Mouse (Mus musculus) 416B (cell line): ENCODE measurements at regions not wholly inside any gene's neighbourhood (a gene's known extent, or its start where the extent isn't known, plus 50 kb on each side); places are given as distances from the start of the nearest gene placed in this dataset.

ENCODE experiments used
- DNase-seq: peaks from one replicate; pipeline ENCODE4 v3.0.0; 2011; ENCODE audit warnings: low read depth

DNA sequence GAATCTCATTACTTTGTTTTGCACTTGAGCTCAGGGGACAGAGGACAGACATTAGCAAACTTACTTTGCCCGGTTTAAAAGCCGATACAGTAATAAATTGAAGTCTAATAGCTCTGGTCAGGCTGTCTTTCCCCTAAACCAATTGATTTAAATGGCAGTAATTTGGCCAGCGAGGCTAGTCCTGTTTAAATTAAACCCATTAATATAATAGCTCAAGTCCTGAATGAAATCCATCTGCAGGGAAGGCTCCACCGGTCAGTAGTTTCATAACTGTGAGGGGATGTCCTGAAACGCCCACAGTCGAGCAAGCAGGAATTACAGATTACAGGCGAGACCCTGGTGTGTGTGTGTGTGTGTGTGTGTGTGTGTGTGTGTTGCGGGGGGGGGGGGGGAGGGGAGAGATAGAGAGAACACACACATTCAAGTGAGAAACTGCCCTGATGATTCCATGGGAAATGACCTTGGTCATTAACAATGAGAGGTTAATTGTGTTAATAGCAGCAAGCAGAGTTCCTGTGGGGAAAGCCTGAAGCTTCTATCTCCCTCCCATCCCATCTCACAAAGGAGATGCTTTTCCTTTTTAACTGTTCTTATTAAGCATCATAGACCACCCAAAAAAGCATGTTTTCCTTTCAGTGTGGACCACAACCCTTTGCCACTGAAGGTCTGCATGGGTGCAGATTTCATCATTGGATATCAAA, 294.0 kb upstream of the Tle4 start:
- DNase-seq = no peak

DNA sequence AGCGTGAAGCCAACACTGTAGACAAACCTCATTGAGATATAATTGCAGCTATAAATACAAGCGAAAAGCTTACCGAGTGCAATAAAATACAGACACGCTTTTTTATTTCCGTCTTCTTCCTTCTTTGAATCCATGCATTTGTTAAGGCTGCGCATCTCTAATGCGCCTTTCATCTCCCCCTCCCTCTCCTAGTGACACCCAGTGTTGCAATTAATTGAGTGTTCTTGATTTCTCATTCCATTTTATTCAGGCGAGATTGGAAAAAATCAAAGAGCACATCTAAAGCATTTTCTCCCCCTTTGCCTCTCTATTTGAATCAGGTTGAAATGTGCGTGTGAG, 293.2 kb upstream of the Tle4 start:
- no peak for DNase-seq

- no peak for DNase-seq
Observed at GRCm38 (mm10) chr19:14890241-14891089, 292.6 kb upstream of the Tle4 start.

- no peak for DNase-seq
Observed at GRCm38 (mm10) chr19:14889794-14890193, 291.9 kb upstream of the Tle4 start.

- no peak for DNase-seq
Observed at GRCm38 (mm10) chr19:14883707-14884421, 286.0 kb upstream of the Tle4 start.

DNA sequence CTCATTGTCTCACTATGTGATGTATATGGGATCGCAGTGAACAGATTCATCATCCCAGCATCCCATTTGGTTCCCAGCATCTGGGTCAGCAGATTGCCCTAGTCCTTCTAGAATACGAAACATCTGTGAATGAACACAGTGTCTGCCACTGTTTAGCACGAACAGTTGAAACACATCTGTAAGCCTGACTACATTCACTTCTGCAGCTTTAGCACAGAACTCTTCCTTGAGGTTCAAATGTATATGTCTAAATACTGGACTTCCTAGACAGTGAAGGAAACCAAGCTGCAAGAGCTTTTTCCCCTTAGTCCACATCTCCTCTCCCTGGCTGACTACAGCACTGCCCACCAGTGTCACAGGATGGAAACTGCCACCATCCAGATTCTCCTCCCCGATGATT, 283.0 kb upstream of the Tle4 start:
- DNase-seq = no peak

DNA sequence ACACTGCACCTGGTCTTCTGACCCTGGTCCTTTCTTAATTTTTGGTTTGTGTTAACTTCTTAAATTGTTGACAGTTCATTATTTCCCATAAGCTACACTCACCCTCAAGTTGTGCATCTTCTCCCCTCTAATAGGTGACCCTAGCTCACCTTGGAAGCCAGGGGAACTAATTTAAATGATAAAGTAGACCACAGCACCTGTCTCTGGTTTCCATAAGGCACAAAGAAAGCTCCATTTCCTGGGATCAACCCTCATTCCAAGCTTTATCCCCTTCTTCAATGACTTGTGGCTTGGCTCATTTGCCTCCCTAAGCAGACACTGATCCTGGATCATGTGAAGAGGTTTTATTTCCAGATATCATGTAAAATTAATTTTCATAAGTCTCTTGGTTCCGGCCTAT, 276.1 kb upstream of the Tle4 start:
- DNase-seq = no peak

- no peak for DNase-seq
Observed at GRCm38 (mm10) chr19:14871178-14871867, 273.5 kb upstream of the Tle4 start.

DNA sequence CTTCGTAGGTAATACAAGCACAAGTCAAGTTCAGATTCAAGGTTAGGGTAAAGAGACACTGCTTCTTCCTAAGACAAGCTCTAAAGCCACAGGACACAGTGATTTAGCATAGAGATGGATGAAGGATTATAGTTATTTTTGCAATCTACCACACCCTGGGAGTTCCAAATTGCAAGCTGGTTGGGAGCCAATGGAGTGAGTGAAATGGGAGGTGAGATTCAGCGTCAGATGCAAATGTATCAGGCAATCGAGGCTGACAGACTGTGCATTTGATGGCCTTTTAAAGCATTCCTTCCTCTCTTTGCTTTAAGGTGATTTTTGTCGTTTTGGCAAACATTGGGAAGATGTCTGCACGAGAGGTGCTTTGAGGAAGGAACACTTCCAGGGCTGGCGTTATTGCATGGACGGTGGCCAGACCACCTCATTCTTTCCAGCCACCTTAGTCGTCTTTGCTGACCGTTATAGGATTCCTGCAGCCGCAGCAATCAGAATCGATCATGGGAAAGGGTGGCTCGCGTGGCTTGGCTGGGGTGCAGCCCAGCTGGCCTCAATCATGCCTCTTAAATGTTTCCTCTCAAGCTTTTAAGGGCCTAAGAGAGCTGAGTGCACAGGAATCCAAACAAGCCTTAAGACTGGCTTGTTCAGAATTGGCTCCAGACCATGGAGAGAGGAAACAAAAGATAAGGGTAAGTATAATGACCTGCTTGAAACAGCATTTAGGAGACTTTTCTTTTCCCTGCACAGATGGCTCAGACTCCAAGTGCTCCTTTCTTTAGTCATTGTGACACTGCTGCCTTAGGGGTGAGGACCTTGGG, 265.0 kb upstream of the Tle4 start:
- DNase-seq = no peak

- DNase-seq = no peak
Observed at GRCm38 (mm10) chr19:14855036-14855435, 257.2 kb upstream of the Tle4 start.

DNA sequence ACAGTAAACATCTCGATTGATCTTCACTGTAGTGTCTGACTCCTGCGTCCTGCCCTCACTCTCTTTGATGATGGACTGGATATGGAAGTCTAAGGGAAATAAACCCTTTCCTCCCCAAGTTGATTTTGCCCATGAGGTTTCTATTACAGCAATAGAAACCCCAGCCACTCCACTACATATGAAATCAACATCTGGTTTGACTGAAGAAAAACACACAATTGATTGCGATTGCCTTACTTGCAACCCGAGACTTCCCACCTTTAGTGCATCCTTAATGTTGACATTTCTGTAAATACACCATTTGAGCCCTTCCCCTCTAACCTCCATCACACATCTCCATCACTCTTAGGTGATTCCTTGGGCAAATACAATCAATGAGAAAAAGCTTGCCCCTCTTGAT, 255.6 kb upstream of the Tle4 start:
- no peak for DNase-seq

DNA sequence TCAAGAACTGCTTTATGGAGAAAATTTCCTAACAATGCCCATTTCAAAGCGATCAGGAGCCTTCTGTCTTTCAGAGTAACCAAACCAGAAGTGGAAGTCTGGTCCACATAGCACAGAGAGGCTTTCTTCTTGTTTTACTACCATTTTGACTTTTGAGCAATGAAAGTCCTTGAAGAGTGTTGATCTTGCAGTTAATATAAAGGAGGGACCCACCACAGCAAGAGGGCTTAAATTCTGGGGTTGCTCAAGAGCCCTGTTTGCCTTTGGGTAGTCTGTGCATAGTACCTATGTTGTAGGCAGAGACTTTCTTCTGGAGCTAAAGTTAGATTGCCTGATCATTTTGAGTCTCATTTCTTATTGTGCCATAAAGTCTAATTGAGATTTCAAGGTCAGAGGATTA, 251.7 kb upstream of the Tle4 start:
- DNase-seq = no peak

- no peak for DNase-seq
Observed at GRCm38 (mm10) chr19:14847120-14847519, 249.3 kb upstream of the Tle4 start.

GRCm38 (mm10) chr19:14835629-14836028, 237.8 kb upstream of the Tle4 start:
- DNase-seq = no peak

DNA sequence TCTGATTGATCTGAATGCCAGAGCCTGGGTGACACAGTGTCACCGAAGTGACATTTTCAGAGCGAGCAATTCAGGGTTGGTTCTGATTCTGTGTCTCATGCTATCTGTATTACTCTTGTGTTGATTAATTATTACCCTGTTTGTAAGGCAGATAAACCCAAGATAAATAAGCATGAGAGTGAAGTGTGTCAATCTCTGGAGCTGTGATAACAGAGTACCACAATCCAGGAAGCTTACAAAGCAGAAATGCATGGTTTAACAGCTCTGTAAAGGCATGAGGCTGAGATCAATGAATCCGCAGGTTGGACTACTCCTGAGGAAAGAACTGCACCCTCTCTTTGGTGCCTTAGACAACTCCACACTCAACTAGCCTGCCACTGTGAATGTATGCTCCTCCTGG, 218.5 kb upstream of the Tle4 start:
- no peak for DNase-seq

GRCm38 (mm10) chr19:14806787-14807186, 208.9 kb upstream of the Tle4 start:
- DNase-seq = no peak

DNA sequence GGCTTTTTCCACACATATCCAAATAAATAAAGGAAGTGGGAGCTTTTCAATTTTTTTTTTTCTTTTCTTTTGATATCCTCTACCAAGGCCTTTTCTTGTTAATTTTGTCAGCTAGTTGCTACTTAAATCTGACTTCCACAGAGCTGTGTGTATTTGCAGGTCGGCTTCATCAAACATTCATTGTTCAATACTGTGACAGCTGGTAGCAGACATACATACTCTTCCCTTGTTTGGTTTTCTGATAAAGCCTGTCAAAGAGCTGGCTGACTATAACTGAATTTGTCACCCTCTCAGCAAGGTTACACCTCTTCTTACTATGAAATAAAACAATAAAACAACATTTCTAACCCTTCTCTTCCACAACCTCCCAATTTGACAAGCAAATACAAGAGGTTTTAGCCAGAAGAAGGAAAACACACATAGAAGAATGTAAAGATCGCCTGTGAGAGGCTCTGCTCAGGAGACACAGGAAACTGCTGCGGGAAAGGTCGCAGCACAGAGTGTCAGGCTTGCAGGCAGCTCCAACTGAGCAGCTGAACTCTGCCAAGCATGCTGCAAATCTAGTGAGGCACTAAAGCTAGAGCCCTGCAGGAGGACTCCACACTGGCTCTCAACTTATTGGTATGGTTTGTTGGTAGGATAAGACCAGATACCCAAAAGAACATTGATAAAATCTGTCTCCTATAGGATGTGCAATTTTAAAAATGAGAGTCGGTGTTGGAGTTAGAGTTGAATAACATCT, 205.2 kb upstream of the Tle4 start:
- DNase-seq = no peak

- DNase-seq = no peak
Observed at GRCm38 (mm10) chr19:14801669-14802068, 203.8 kb upstream of the Tle4 start.

DNA sequence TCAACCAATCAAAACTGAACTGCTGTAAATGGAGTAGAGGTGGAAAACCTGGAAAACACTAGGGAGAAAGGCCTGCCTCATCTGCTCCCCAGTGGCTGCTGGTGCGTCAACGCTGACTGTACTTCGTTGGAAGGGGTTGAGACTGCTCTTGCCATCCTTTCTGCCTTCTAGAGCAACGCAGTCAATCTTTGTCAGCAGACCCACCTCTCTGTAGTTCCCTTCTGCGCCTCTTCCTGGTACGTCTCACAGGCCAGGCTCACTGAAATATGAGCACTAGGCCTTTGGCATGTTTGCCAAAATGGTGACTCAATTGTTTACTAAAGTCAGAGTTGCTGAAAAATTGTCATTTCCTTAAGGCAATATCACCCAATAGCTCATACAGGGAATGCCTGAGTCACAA, 201.2 kb upstream of the Tle4 start:
- DNase-seq = no peak

DNA sequence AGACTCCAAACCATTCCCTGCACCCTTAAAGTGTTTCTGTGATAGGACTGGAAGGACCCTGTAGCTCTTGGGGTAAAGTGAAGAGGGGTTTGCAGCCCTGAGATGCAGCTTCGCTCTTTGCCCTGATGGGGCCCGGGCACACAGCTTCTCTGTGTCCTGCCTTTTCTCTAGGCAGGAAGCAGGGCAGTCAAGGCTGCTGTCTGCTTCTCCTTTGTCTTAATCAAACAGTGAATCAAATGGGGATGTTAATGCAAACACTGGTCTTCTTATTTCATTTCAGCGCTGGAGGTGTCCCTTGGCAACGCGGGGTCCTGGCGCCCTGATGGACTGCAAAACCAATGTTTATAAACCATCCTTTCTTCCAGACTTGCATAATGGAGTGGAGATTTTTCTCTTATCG, 200.6 kb upstream of the Tle4 start:
- DNase-seq = no peak

DNA sequence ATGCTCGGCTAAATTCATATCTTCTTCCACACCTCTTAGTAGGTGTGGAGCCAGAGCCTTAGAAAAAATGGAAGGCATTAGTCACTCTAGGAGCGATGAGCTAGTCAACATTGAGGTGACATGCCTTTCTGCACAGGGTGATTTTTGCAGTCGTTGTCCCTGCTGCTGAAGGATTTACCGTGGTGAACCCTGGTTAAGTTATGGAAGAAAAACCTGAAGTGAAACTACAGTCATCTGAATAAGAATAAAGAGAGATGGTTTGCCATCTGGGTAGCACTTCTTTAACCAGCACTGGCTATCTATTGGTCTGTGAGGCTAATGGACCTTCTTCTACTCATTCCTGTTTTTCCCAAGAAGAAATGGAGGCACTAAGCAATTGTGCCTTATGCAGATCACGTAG, 198.1 kb upstream of the Tle4 start:
- DNase-seq = no peak
